Mouse (Mus musculus) heart, postnatal 0 days (tissue): ENCODE data around the gene Neurl3. TPM values are rescaled to one million over a fixed set of nuclear protein-coding genes. Genes with fewer than 3 reads are reported as not detected.

Experiments
- ATAC-seq: fragments of 200-750 bp; cut with Nextera tagmentation; 2 replicates; pipeline ENCODE4 v1.8.0; 2017; ENCODE audit warnings: low read depth, moderate number of reproducible peaks, moderate library complexity; ENCODE audit not compliant: insufficient read depth
- DNase-seq: peaks from one replicate; pipeline ENCODE4 v3.0.0-alpha.2; 2016; ENCODE audit warnings: low spot score
- H3K27ac ChIP-seq: fragments of 300-500 bp; sonication (generic); 2 replicates; pipeline ENCODE4 v1.5.1; 2014; ENCODE audit warnings: low read depth, mild to moderate bottlenecking
- H3K27me3 ChIP-seq: fragments of 300-500 bp; sonication (generic); 2 replicates; pipeline ENCODE4 v1.6.1; 2014; ENCODE audit warnings: low read length, mixed read lengths; ENCODE audit not compliant: control insufficient read depth, insufficient read depth
- H3K36me3 ChIP-seq: fragments of 300-500 bp; sonication (generic); replicated peaks from 2 replicates; pipeline ENCODE4 v1.6.1; 2014; ENCODE audit warnings: low read length, mixed read lengths; ENCODE audit not compliant: control insufficient read depth, insufficient read depth
- H3K4me1 ChIP-seq: fragments of 300-500 bp; sonication (generic); 2 replicates; pipeline ENCODE4 v1.6.1; 2014; ENCODE audit warnings: antibody characterized with exemption; ENCODE audit not compliant: control insufficient read depth, insufficient read depth
- H3K4me2 ChIP-seq: fragments of 300-500 bp; sonication (generic); 2 replicates; pipeline ENCODE4 v1.6.1; 2014; ENCODE audit warnings: low read depth, mild to moderate bottlenecking, low read length, moderate library complexity
- H3K4me3 ChIP-seq: fragments of 300-500 bp; sonication (generic); 2 replicates; pipeline ENCODE4 v1.5.1; 2014; ENCODE audit warnings: low read depth, low read length
- H3K9ac ChIP-seq: fragments of 300-500 bp; sonication (generic); replicated peaks from 2 replicates; pipeline ENCODE4 v1.6.1; 2014; ENCODE audit warnings: low read depth, low read length, mixed read lengths
- H3K9me3 ChIP-seq: fragments of 300-500 bp; sonication (generic); replicated peaks from 2 replicates; pipeline ENCODE4 v1.6.1; 2016; ENCODE audit warnings: low read length; ENCODE audit not compliant: control insufficient read depth
- CTCF ChIP-seq: IDR thresholded peaks from 2 replicates; pipeline ENCODE4 v1.5.1; 2016; ENCODE audit warnings: antibody characterized with exemption, control low read depth, low read depth
- EP300 ChIP-seq: IDR thresholded peaks from 2 replicates; pipeline ENCODE4 v1.6.1; 2016; ENCODE audit warnings: antibody characterized with exemption, low read depth
- WGBS: fragments of 180-500 bp; shearing (Covaris S2); extraction: QIAGEN DNeasy Blood & Tissue Kit; methylation state at CpG from one replicate; pipeline ENCODE4 v1.1.7; 2014; 5-methylcytosine and 5-hydroxymethylcytosine counted together
- polyA plus RNA-seq: library from polyadenylated mRNA; unstranded; fragments of >200 nt; fragmentation: Nextera tagmentation; extraction: Ambion mirVana; gene quantifications from 2 replicates; pipeline ENCODE4 v1.2.1, GENCODE M21; 2015
- total RNA-seq: library from RNA; depleted of rRNA; stranded (reverse); fragments of >200 nt; gene quantifications from 2 replicates; pipeline ENCODE4 v1.2.3, GENCODE M21; 2014; ENCODE audit warnings: low replicate concordance

The Neurl3 gene
- total and polyA plus RNA-seq, 2 experiments from 2014 or later: 3.6 to 12.9 TPM

GRCm38 (mm10) chr1:36255871-36256640 is 18.4 kb downstream of the Neurl3 start:
- ATAC-seq (peak; percentile 25; the same call in 1 of the 2 replicates), DNase-seq (no peak)
- 24% methylated on average over 20 of the region's 20 CpGs for WGBS
- Histone ChIP-seq H3K27ac (peak overlapping the region; percentile 67), H3K9ac (no peak overlapping the region), H3K27me3 (0 out of 2 replicates have a peak, but pooled peaks cover 10% of the 10 kb centered on the region), H3K9me3 (peaks cover 5% of the 10 kb centered on the region), H3K4me1 (no peaks in the 10 kb centered on the region), H3K4me2 (0 out of 2 replicates have a peak overlapping the region, but pooled peaks have one; percentile 1), H3K4me3 (no peak overlapping the region), H3K36me3 (no peaks in the 10 kb centered on the region)
- TF ChIP-seq CTCF (0 out of 2 replicates have a peak, but pooled peaks have one; percentile 7), EP300 (no peak)

- H3K4me3 ChIP-seq: peak overlapping the region; percentile 2; the same call in 1 of the 2 replicates
- no peak overlapping the region for H3K9ac ChIP-seq
- peak overlapping the region; percentile 46 for H3K4me2 ChIP-seq
- H3K4me1 ChIP-seq: no peaks in the 10 kb centered on the region
- DNase-seq: peak; percentile 66
- H3K9me3 ChIP-seq: peaks cover 5% of the 10 kb centered on the region
- TF ChIP-seq CTCF: peak; percentile 58
- TF ChIP-seq EP300: no peak; the same call in 1 of the 2 replicates
- WGBS: 9% methylated on average over 25 of the region's 25 CpGs
- peak overlapping the region; percentile 67 for H3K27ac ChIP-seq
- H3K27me3 ChIP-seq: 0 out of 2 replicates have a peak, but pooled peaks cover 10% of the 10 kb centered on the region
- no peaks in the 10 kb centered on the region for H3K36me3 ChIP-seq
- peak; percentile 73 for ATAC-seq
Observed at GRCm38 (mm10) chr1:36254635-36255360, 19.7 kb downstream of the Neurl3 start.

- Histone ChIP-seq H3K4me1 (no peaks in the 10 kb centered on the region), H3K4me3 (no peak overlapping the region), H3K9ac (no peak overlapping the region), H3K9me3 (peaks cover 5% of the 10 kb centered on the region), H3K4me2 (no peak overlapping the region), H3K27ac (no peak overlapping the region), H3K27me3 (0 out of 2 replicates have a peak, but pooled peaks cover 10% of the 10 kb centered on the region), H3K36me3 (no peaks in the 10 kb centered on the region)
- WGBS: 4% methylated on average over 6 of the region's 6 CpGs
- ATAC-seq (peak; percentile 55; the same call in 1 of the 2 replicates), DNase-seq (peak; percentile 78)
- TF ChIP-seq CTCF (peak; percentile 93), EP300 (no peak)
Observed at GRCm38 (mm10) chr1:36252791-36253190, 21.7 kb downstream of the Neurl3 start.

- Histone ChIP-seq H3K27ac (no peak overlapping the region), H3K9ac (no peak overlapping the region), H3K4me3 (no peak overlapping the region), H3K9me3 (peaks cover under 1% of the 10 kb centered on the region), H3K27me3 (0 out of 2 replicates have a peak, but pooled peaks cover 10% of the 10 kb centered on the region), H3K4me1 (no peaks in the 10 kb centered on the region), H3K4me2 (no peak overlapping the region), H3K36me3 (no peaks in the 10 kb centered on the region)
- no peak for TF ChIP-seq CTCF
- WGBS: 19% methylated on average over 9 of the region's 9 CpGs
- ATAC-seq (no peak), DNase-seq (no peak)
Observed at GRCm38 (mm10) chr1:36251426-36251825, 23.1 kb downstream of the Neurl3 start.

GRCm38 (mm10) chr1:36246688-36247087 is 27.8 kb downstream of the Neurl3 start:
- no peak overlapping the region for H3K4me3 ChIP-seq
- H3K27ac ChIP-seq: no peak overlapping the region
- TF ChIP-seq CTCF (no peak), EP300 (no peak)
- 58% methylated on average over 6 of the region's 6 CpGs for WGBS
- H3K4me1 ChIP-seq: 0 out of 2 replicates have a peak, but pooled peaks cover 4% of the 10 kb centered on the region
- DNase-seq: no peak
- no peak for ATAC-seq
- H3K27me3 ChIP-seq: no peaks in the 10 kb centered on the region
- H3K9ac ChIP-seq: no peak overlapping the region
- H3K4me2 ChIP-seq: no peak overlapping the region
- H3K36me3 ChIP-seq: no peaks in the 10 kb centered on the region
- H3K9me3 ChIP-seq: no peaks in the 10 kb centered on the region
